Mouse (Mus musculus): Measurements from ENCODE around the gene Gm572.

DNA sequence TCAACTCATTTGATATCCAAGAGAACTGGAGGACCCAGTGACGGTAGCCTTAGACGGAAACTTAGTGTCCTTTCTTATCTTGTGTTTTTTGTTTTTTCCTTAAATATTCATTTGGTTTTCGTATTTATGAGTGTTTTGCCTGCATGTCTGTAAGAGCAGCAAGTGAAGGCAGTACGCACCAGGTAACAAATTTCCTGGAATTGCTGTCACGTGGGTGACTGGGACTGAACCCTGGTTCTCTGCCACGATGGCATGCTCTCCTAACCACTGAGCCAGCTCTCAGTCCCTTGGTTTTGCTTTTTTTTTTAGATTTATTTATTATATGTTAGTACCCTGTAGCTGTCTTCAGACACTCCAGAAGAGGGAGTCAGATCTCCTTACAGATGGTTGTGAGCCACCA is 1.8 kb downstream of the Gm572 start:
- TF ChIP-seq EP300 (IDR thresholded peaks at IDR 0.05) (no peak), CTCF (IDR thresholded peaks at IDR 0.05) (no peak)

Measured in lung, postnatal 0 days (tissue).